9 mouse cellular contexts compared by ENCODE assay signal in the genomic region with DNA sequence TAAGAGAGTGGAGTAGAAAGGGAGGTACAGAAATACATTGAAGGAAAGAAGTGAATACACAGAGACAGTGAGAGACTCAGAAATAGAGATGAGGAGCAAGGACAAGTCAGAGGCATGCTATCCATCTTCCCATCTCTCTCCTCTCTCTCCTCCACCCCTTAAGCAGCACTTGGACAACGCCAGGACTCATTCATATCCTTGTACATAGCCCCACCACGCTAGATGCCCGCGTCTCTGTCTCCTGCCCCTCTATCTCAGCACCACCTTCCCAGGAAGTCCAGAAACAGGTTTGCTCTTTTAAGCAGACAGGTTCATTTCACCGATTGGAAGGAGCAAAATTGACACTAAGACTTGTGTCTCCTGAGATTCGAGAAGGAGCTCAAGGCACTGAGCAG. TPM values are rescaled to one million over a fixed set of nuclear protein-coding genes. Genes with fewer than 3 reads are reported as not detected.
DNase-seq lines count a peak whose midpoint lies in the region; ATAC-seq lines count a peak whose summit lies in the region.
"Had no signal": no experiment of that assay in that cellular context is flagged by ENCODE, and none has a peak within 500 bp of the region (broad histone marks: within the 10 kb centered on the region; RNA-seq: fewer than 3 reads in every experiment).

No protein-coding gene starts in this region.

- H3K4me1 ChIP-seq in heart, embryonic 14.5 days (ENCODE audit: control insufficient read depth in 2 of 2, insufficient read depth in 2 of 2, low read length in 2 of 2): peaks cover 2 to 11% of the 10 kb centered on the region in 2 experiments; a peak in 2 of 4 replicates
- peaks cover 25% of the 10 kb centered on the region for H3K4me1 ChIP-seq in embryonic facial prominence, embryonic 13.5 days
- peaks cover 45% of the 10 kb centered on the region for H3K4me1 ChIP-seq in hindbrain, embryonic 16.5 days (ENCODE audit: control insufficient read depth, insufficient read depth, low read depth, low read length)
- peaks cover 51% of the 10 kb centered on the region for H3K4me1 ChIP-seq in midbrain, embryonic 15.5 days

- no peak for DNase-seq in heart, postnatal 36 days
- no peak for DNase-seq in embryo, embryonic 10 days (ENCODE audit: low spot score)
- no peak for DNase-seq in testis, postnatal 10 days (ENCODE audit: low spot score)

- ATAC-seq in heart, embryonic 14.5 days (ENCODE audit: insufficient number of reproducible peaks, insufficient read depth, low FRiP score, low read depth): no peak
- no peak for ATAC-seq in embryonic facial prominence, embryonic 13.5 days (ENCODE audit: insufficient number of reproducible peaks, insufficient read depth, low FRiP score, low TSS enrichment, low read depth)
- peak; percentile 48 for ATAC-seq in hindbrain, embryonic 16.5 days
- ATAC-seq in midbrain, embryonic 15.5 days (replicated peaks): peak; percentile 51
- no peak for ATAC-seq in frontal cortex, adult (ENCODE audit: low TSS enrichment)

- peak overlapping the region; percentile 49 to 66; a peak in 3 of 4 replicates for H3K4me3 ChIP-seq in heart, embryonic 14.5 days (ENCODE audit: control insufficient read depth in 1 of 2, insufficient read depth in 1 of 2, low read depth in 1 of 2, low read length in 2 of 2)
- H3K4me3 ChIP-seq in embryonic facial prominence, embryonic 13.5 days: peak overlapping the region; percentile 70
- peak overlapping the region; percentile 83 for H3K4me3 ChIP-seq in hindbrain, embryonic 16.5 days (ENCODE audit: low read length)
- H3K4me3 ChIP-seq in midbrain, embryonic 15.5 days: peak overlapping the region; percentile 82

- H3K27me3 ChIP-seq in heart, embryonic 14.5 days (ENCODE audit: control insufficient read depth, insufficient read depth, low read length): peaks cover 16% of the 10 kb centered on the region
- peaks cover 18% of the 10 kb centered on the region for H3K27me3 ChIP-seq in embryonic facial prominence, embryonic 13.5 days
- H3K27me3 ChIP-seq in hindbrain, embryonic 16.5 days (replicated peaks; ENCODE audit: control insufficient read depth, insufficient read depth, low read length): no peaks in the 10 kb centered on the region
- H3K27me3 ChIP-seq in midbrain, embryonic 15.5 days (replicated peaks): peaks cover 16% of the 10 kb centered on the region; the same call in 1 of the 2 replicates

- H3K4me2 ChIP-seq in heart, embryonic 14.5 days (ENCODE audit: low read length): peak overlapping the region; percentile 85
- H3K4me2 ChIP-seq in embryonic facial prominence, embryonic 13.5 days: peak overlapping the region; percentile 84
- H3K4me2 ChIP-seq in hindbrain, embryonic 16.5 days (ENCODE audit: low read length): peak overlapping the region; percentile 71
- peak overlapping the region; percentile 85 for H3K4me2 ChIP-seq in midbrain, embryonic 15.5 days

- no peaks in the 10 kb centered on the region for H3K36me3 ChIP-seq in heart, embryonic 14.5 days (ENCODE audit: control insufficient read depth, insufficient read depth, low read length)
- H3K36me3 ChIP-seq in embryonic facial prominence, embryonic 13.5 days: peaks cover 17% of the 10 kb centered on the region
- H3K36me3 ChIP-seq in hindbrain, embryonic 16.5 days (ENCODE audit: control insufficient read depth, insufficient read depth, low read length): peaks cover 8% of the 10 kb centered on the region; the same call in 1 of the 2 replicates
- H3K36me3 ChIP-seq in midbrain, embryonic 15.5 days (replicated peaks): 0 out of 2 replicates have a peak, but pooled peaks cover 3% of the 10 kb centered on the region
- H3K36me3 ChIP-seq: G1E had no signal

- 57% methylated on average over 6 of the region's 6 CpGs for WGBS in heart, embryonic 14.5 days
- 67% methylated on average over 6 of the region's 6 CpGs for WGBS in embryonic facial prominence, embryonic 13.5 days
- WGBS in hindbrain, embryonic 16.5 days: 65% methylated on average over 6 of the region's 6 CpGs
- WGBS in midbrain, embryonic 15.5 days: 51% methylated on average over 6 of the region's 6 CpGs

- intact Hi-C loops in heart, postnatal 36 days (cut with DNase I): no loop called here

- no peaks in the 10 kb centered on the region for H3K9me3 ChIP-seq in heart, embryonic 14.5 days (ENCODE audit: control insufficient read depth, low read length)
- H3K9me3 ChIP-seq in embryonic facial prominence, embryonic 13.5 days: no peaks in the 10 kb centered on the region
- H3K9me3 ChIP-seq in hindbrain, embryonic 16.5 days (ENCODE audit: control insufficient read depth, low read length): no peaks in the 10 kb centered on the region
- no peaks in the 10 kb centered on the region for H3K9me3 ChIP-seq in midbrain, embryonic 15.5 days
- H3K9me3 ChIP-seq: G1E had no signal

- H3K9ac ChIP-seq in heart, embryonic 14.5 days (ENCODE audit: low read length): peak overlapping the region; percentile 82
- H3K9ac ChIP-seq in embryonic facial prominence, embryonic 13.5 days: peak overlapping the region; percentile 87
- peak overlapping the region; percentile 96 for H3K9ac ChIP-seq in hindbrain, embryonic 16.5 days (ENCODE audit: low read depth, low read length)
- H3K9ac ChIP-seq in midbrain, embryonic 15.5 days: peak overlapping the region; percentile 90

- H3K27ac ChIP-seq in heart, embryonic 14.5 days (replicated peaks in 1 of 2; ENCODE audit: control insufficient read depth in 1 of 2, insufficient read depth in 1 of 2, low read depth in 2 of 2, low read length in 2 of 2): no peak overlapping the region
- H3K27ac ChIP-seq in embryonic facial prominence, embryonic 13.5 days: no peak overlapping the region
- H3K27ac ChIP-seq in hindbrain, embryonic 16.5 days (ENCODE audit: low read depth, low read length): peak overlapping the region; percentile 74
- peak overlapping the region; percentile 63 for H3K27ac ChIP-seq in midbrain, embryonic 15.5 days

RNA-seq across cellular contexts. Expression of gene Lrfn3, which starts 0.8 kb away (rescaled TPM):
- 0.86 and 1.3 TPM in 2 replicates for polyA plus RNA-seq in heart, embryonic 14.5 days (2014; fragmentation: Nextera tagmentation; extraction: Ambion mirVana)
- total RNA-seq in heart, postnatal 36 days (2021): 1 to 10 TPM; 1.3 to 1.4 TPM
- 5.8 and 7.5 TPM in 2 replicates for polyA plus RNA-seq in embryonic facial prominence, embryonic 13.5 days (2015; fragmentation: Nextera tagmentation; extraction: Ambion mirVana)
- polyA plus RNA-seq in hindbrain, embryonic 16.5 days (2015; fragmentation: Nextera tagmentation; extraction: Ambion mirVana): 15.8 and 16.8 TPM in 2 replicates
- polyA plus RNA-seq in midbrain, embryonic 15.5 days (2015; fragmentation: Nextera tagmentation; extraction: Ambion mirVana): 16.3 and 17.9 TPM in 2 replicates
- polyA plus RNA-seq: G1E had no signal

RNA-seq across cellular contexts. Expression of gene Sdhaf1, which starts 39.6 kb away (rescaled TPM):
- polyA plus RNA-seq in heart, embryonic 14.5 days (2014; fragmentation: Nextera tagmentation; extraction: Ambion mirVana): 17.9 and 18.7 TPM in 2 replicates
- total RNA-seq in heart, postnatal 36 days (2021): 10 to 100 TPM; 12.0 to 12.5 TPM
- 19.2 and 22.5 TPM in 2 replicates for polyA plus RNA-seq in embryonic facial prominence, embryonic 13.5 days (2015; fragmentation: Nextera tagmentation; extraction: Ambion mirVana)
- 16.8 and 17.0 TPM in 2 replicates for polyA plus RNA-seq in hindbrain, embryonic 16.5 days (2015; fragmentation: Nextera tagmentation; extraction: Ambion mirVana)
- 16.7 and 17.1 TPM in 2 replicates for polyA plus RNA-seq in midbrain, embryonic 15.5 days (2015; fragmentation: Nextera tagmentation; extraction: Ambion mirVana)

RNA-seq across cellular contexts. Expression of gene E130208F15Rik, which starts 41.8 kb away (rescaled TPM):
- polyA plus RNA-seq in heart, embryonic 14.5 days (2014; fragmentation: Nextera tagmentation; extraction: Ambion mirVana): not detected in 2 replicates
- total RNA-seq in heart, postnatal 36 days (2021): under 1 TPM; 0.65 to 0.78 TPM
- polyA plus RNA-seq in embryonic facial prominence, embryonic 13.5 days (2015; fragmentation: Nextera tagmentation; extraction: Ambion mirVana): 5.1 TPM in 1 of 2 replicates, not detected in the other
- 0.21 and 0.54 TPM in 2 replicates for polyA plus RNA-seq in hindbrain, embryonic 16.5 days (2015; fragmentation: Nextera tagmentation; extraction: Ambion mirVana)
- 0.23 and 2.0 TPM in 2 replicates for polyA plus RNA-seq in midbrain, embryonic 15.5 days (2015; fragmentation: Nextera tagmentation; extraction: Ambion mirVana)

RNA-seq across cellular contexts. Expression of gene Syne4, which starts 48.7 kb away (rescaled TPM):
- polyA plus RNA-seq in heart, embryonic 14.5 days (2014; fragmentation: Nextera tagmentation; extraction: Ambion mirVana): 8.1 and 13.0 TPM in 2 replicates
- total RNA-seq in heart, postnatal 36 days (2021): 1 to 10 TPM in 1 of 2 experiments, under 1 TPM in 1; 0.81 to 1.3 TPM
- 54.6 and 59.4 TPM in 2 replicates for polyA plus RNA-seq in embryonic facial prominence, embryonic 13.5 days (2015; fragmentation: Nextera tagmentation; extraction: Ambion mirVana)
- polyA plus RNA-seq in hindbrain, embryonic 16.5 days (2015; fragmentation: Nextera tagmentation; extraction: Ambion mirVana): 14.6 and 14.8 TPM in 2 replicates
- 16.6 and 17.5 TPM in 2 replicates for polyA plus RNA-seq in midbrain, embryonic 15.5 days (2015; fragmentation: Nextera tagmentation; extraction: Ambion mirVana)

RNA-seq across cellular contexts. Expression of gene Tyrobp, which starts 50.2 kb away (rescaled TPM):
- polyA plus RNA-seq in heart, embryonic 14.5 days (2014; fragmentation: Nextera tagmentation; extraction: Ambion mirVana): 37.1 and 44.5 TPM in 2 replicates
- 10 to 100 TPM; 22.1 to 22.4 TPM for total RNA-seq in heart, postnatal 36 days (2021)
- polyA plus RNA-seq in embryonic facial prominence, embryonic 13.5 days (2015; fragmentation: Nextera tagmentation; extraction: Ambion mirVana): 38.9 and 40.9 TPM in 2 replicates
- 29.7 and 31.5 TPM in 2 replicates for polyA plus RNA-seq in hindbrain, embryonic 16.5 days (2015; fragmentation: Nextera tagmentation; extraction: Ambion mirVana)
- polyA plus RNA-seq in midbrain, embryonic 15.5 days (2015; fragmentation: Nextera tagmentation; extraction: Ambion mirVana): 27.8 and 36.6 TPM in 2 replicates

Comparison
In these comparisons a context has a peak if more than half of its experiments do, and no peak if none do; other contexts are left out.
1. ATAC-seq: peak in hindbrain, embryonic 16.5 days (single experiment) and midbrain, embryonic 15.5 days (single experiment); none in heart, embryonic 14.5 days (single experiment), embryonic facial prominence, embryonic 13.5 days (single experiment) and frontal cortex, adult (single experiment).
2. H3K27ac ChIP-seq: peak in hindbrain, embryonic 16.5 days (single experiment) and midbrain, embryonic 15.5 days (single experiment); none in heart, embryonic 14.5 days (0 of 2) and embryonic facial prominence, embryonic 13.5 days (single experiment).
3. Peak in every context shown above with its lines, with median percentiles within 50 percentile points of each other: H3K4me2 ChIP-seq, H3K4me3 ChIP-seq and H3K9ac ChIP-seq.